Mouse (Mus musculus) hindbrain, embryonic 11.5 days (tissue): ENCODE results near the gene Gm20388. TPM values are rescaled to one million over a fixed set of nuclear protein-coding genes. Genes with fewer than 3 reads are reported as not detected.
"Not testable (repeated sequence)": the region's sequence is repeated elsewhere in the genome, so short reads cannot be mapped to it uniquely, and the experiment has no call there.

Experiments
- ATAC-seq: fragments of 200-750 bp; cut with Nextera tagmentation; 2 replicates; pipeline ENCODE4 v1.8.0; 2017; ENCODE audit warnings: mild to moderate bottlenecking, moderate TSS enrichment, moderate library complexity; ENCODE audit not compliant: low FRiP score
- DNase-seq: peaks from one replicate; pipeline ENCODE4 v3.0.0-alpha.2; 2015; ENCODE audit warnings: low spot score
- H3K27ac ChIP-seq: fragments of 300-500 bp; sonication (generic); 2 replicates; pipeline ENCODE4 v1.5.1; 2014; ENCODE audit warnings: mild to moderate bottlenecking, low read depth, low read length
- H3K27me3 ChIP-seq: fragments of 300-500 bp; sonication (generic); 2 replicates; pipeline ENCODE4 v1.6.1; 2014; ENCODE audit warnings: mild to moderate bottlenecking, low read length, moderate library complexity, mixed read lengths; ENCODE audit not compliant: control insufficient read depth, insufficient read depth
- H3K36me3 ChIP-seq: fragments of 300-500 bp; sonication (generic); 2 replicates; pipeline ENCODE4 v1.6.1; 2014; ENCODE audit warnings: mild to moderate bottlenecking, low read length, moderate library complexity, mixed read lengths; ENCODE audit not compliant: control insufficient read depth, insufficient read depth
- H3K4me1 ChIP-seq: fragments of 300-500 bp; sonication (generic); replicated peaks from 2 replicates; pipeline ENCODE4 v1.6.1; 2014; ENCODE audit warnings: low read length, mixed read lengths; ENCODE audit not compliant: control insufficient read depth, insufficient read depth
- H3K4me2 ChIP-seq: fragments of 300-500 bp; sonication (generic); replicated peaks from 2 replicates; pipeline ENCODE4 v1.6.1; 2014; ENCODE audit warnings: mild to moderate bottlenecking, low read depth, low read length
- H3K4me3 ChIP-seq: fragments of 300-500 bp; sonication (generic); 2 replicates; pipeline ENCODE4 v1.5.1; 2014; ENCODE audit warnings: low read depth, low read length
- H3K9ac ChIP-seq: fragments of 300-500 bp; sonication (generic); 2 replicates; pipeline ENCODE4 v1.6.1; 2014; ENCODE audit warnings: low read depth, low read length
- H3K9me3 ChIP-seq: fragments of 300-500 bp; sonication (generic); 2 replicates; pipeline ENCODE4 v1.6.1; 2016; ENCODE audit warnings: low read length; ENCODE audit not compliant: control insufficient read depth
- WGBS: fragments of 180-500 bp; shearing (Covaris S2); extraction: QIAGEN DNeasy Blood & Tissue Kit; methylation state at CpG from one replicate; pipeline ENCODE4 v1.1.7; 2014; 5-methylcytosine and 5-hydroxymethylcytosine counted together
- polyA plus RNA-seq: library from polyadenylated mRNA; unstranded; fragments of >200 nt; fragmentation: Nextera tagmentation; extraction: Ambion mirVana; gene quantifications from 2 replicates; pipeline ENCODE4 v1.2.1, GENCODE M21; 2014

The Gm20388 gene
- polyA plus RNA-seq, 1 experiment from 2014 or later: 11.8 TPM

GRCm38 (mm10) chr8:124176133-124176532 is 4265.5 kb downstream of the Gm20388 start:
- H3K27me3 ChIP-seq: no peaks in the 10 kb centered on the region

GRCm38 (mm10) chr8:124177092-124177491 is 4266.5 kb downstream of the Gm20388 start:
- H3K36me3 ChIP-seq, H3K9ac ChIP-seq, H3K4me1 ChIP-seq, H3K4me2 ChIP-seq, H3K27ac ChIP-seq, H3K9me3 ChIP-seq, H3K27me3 ChIP-seq, ATAC-seq, DNase-seq, H3K4me3 ChIP-seq: not testable (repeated sequence)
- 66% methylated on average over 1 of the region's 1 CpGs for WGBS

More at GRCm38 (mm10) chr8:124176133-124176532, 4265.5 kb downstream of the Gm20388 start:
- H3K36me3 ChIP-seq: no peaks in the 10 kb centered on the region
- H3K4me2 ChIP-seq: no peak overlapping the region
- H3K9ac ChIP-seq: no peak overlapping the region
- ATAC-seq (no peak), DNase-seq (no peak)
- no peaks in the 10 kb centered on the region for H3K9me3 ChIP-seq
- no peak overlapping the region for H3K4me3 ChIP-seq
- WGBS: 86% methylated on average over 6 of the region's 6 CpGs
- H3K27ac ChIP-seq: no peak overlapping the region
- H3K4me1 ChIP-seq: no peaks in the 10 kb centered on the region

GRCm38 (mm10) chr8:124180681-124181445 is 4270.2 kb downstream of the Gm20388 start:
- no peak overlapping the region for H3K4me2 ChIP-seq

GRCm38 (mm10) chr8:124181751-124182150 is 4271.1 kb downstream of the Gm20388 start:
- H3K27me3 ChIP-seq: no peaks in the 10 kb centered on the region
- no peak for ATAC-seq
- WGBS: 88% methylated on average over 5 of the region's 5 CpGs

More at GRCm38 (mm10) chr8:124180681-124181445, 4270.2 kb downstream of the Gm20388 start:
- Histone ChIP-seq H3K4me1 (no peaks in the 10 kb centered on the region), H3K27me3 (no peaks in the 10 kb centered on the region), H3K9ac (no peak overlapping the region), H3K27ac (no peak overlapping the region), H3K36me3 (no peaks in the 10 kb centered on the region), H3K9me3 (no peaks in the 10 kb centered on the region), H3K4me3 (no peak overlapping the region)
- ATAC-seq (no peak), DNase-seq (no peak)
- WGBS: 69% methylated on average over 5 of the region's 5 CpGs

GRCm38 (mm10) chr8:124182224-124182623 is 4271.6 kb downstream of the Gm20388 start:
- no peak overlapping the region for H3K9ac ChIP-seq
- H3K4me2 ChIP-seq: no peak overlapping the region
- ATAC-seq (no peak), DNase-seq (no peak)
- H3K27me3 ChIP-seq: no peaks in the 10 kb centered on the region
- no peaks in the 10 kb centered on the region for H3K9me3 ChIP-seq
- no peaks in the 10 kb centered on the region for H3K36me3 ChIP-seq
- WGBS: 77% methylated on average over 13 of the region's 13 CpGs
- no peak overlapping the region for H3K27ac ChIP-seq
- no peaks in the 10 kb centered on the region for H3K4me1 ChIP-seq
- H3K4me3 ChIP-seq: no peak overlapping the region

More at GRCm38 (mm10) chr8:124181751-124182150, 4271.1 kb downstream of the Gm20388 start:
- no peak overlapping the region for H3K4me3 ChIP-seq
- H3K4me2 ChIP-seq: no peak overlapping the region
- H3K27ac ChIP-seq: no peak overlapping the region
- H3K9ac ChIP-seq: no peak overlapping the region
- no peaks in the 10 kb centered on the region for H3K36me3 ChIP-seq
- H3K9me3 ChIP-seq: no peaks in the 10 kb centered on the region
- DNase-seq: no peak
- H3K4me1 ChIP-seq: no peaks in the 10 kb centered on the region

- H3K9ac ChIP-seq: no peak overlapping the region
- no peak overlapping the region for H3K4me2 ChIP-seq
- no peaks in the 10 kb centered on the region for H3K4me1 ChIP-seq
- H3K27ac ChIP-seq: no peak overlapping the region
- no peaks in the 10 kb centered on the region for H3K9me3 ChIP-seq
- no peaks in the 10 kb centered on the region for H3K36me3 ChIP-seq
- H3K4me3 ChIP-seq: no peak overlapping the region
- 68% methylated on average over 3 of the region's 3 CpGs for WGBS
- no peaks in the 10 kb centered on the region for H3K27me3 ChIP-seq
- no peak for ATAC-seq
- no peak for DNase-seq
Observed at GRCm38 (mm10) chr8:124184078-124184477, 4273.4 kb downstream of the Gm20388 start.

- Histone ChIP-seq H3K9ac (no peak overlapping the region), H3K9me3 (no peaks in the 10 kb centered on the region), H3K36me3 (no peaks in the 10 kb centered on the region), H3K4me3 (no peak overlapping the region), H3K4me2 (no peak overlapping the region), H3K27me3 (no peaks in the 10 kb centered on the region), H3K4me1 (no peaks in the 10 kb centered on the region), H3K27ac (no peak overlapping the region)
- WGBS: 79% methylated on average over 2 of the region's 2 CpGs
- DNase-seq (no peak), ATAC-seq (no peak)
Observed at GRCm38 (mm10) chr8:124184507-124184906, 4273.9 kb downstream of the Gm20388 start.

GRCm38 (mm10) chr8:124185081-124185480 is 4274.4 kb downstream of the Gm20388 start:
- Histone ChIP-seq H3K9me3 (no peaks in the 10 kb centered on the region), H3K9ac (no peak overlapping the region), H3K36me3 (no peaks in the 10 kb centered on the region), H3K27me3 (no peaks in the 10 kb centered on the region), H3K4me1 (no peaks in the 10 kb centered on the region), H3K27ac (no peak overlapping the region), H3K4me3 (no peak overlapping the region), H3K4me2 (no peak overlapping the region)
- no peak for DNase-seq
- no peak for ATAC-seq
- 90% methylated on average over 6 of the region's 6 CpGs for WGBS

GRCm38 (mm10) chr8:124190388-124190787 is 4279.7 kb downstream of the Gm20388 start:
- 88% methylated on average over 7 of the region's 7 CpGs for WGBS
- no peak overlapping the region for H3K4me2 ChIP-seq
- no peak overlapping the region for H3K4me3 ChIP-seq
- ATAC-seq (no peak), DNase-seq (no peak)
- no peaks in the 10 kb centered on the region for H3K9me3 ChIP-seq
- H3K27me3 ChIP-seq: no peaks in the 10 kb centered on the region
- H3K9ac ChIP-seq: no peak overlapping the region
- H3K4me1 ChIP-seq: no peaks in the 10 kb centered on the region
- H3K27ac ChIP-seq: no peak overlapping the region
- H3K36me3 ChIP-seq: no peaks in the 10 kb centered on the region
